Mouse (Mus musculus) heart, postnatal 14 days (tissue): ENCODE measurements around the gene Myh14. TPM values are rescaled to one million over a fixed set of nuclear protein-coding genes. Genes with fewer than 3 reads are reported as not detected.

Experiments
- DNase-seq, 2 experiments: peaks; one replicate each; pipeline ENCODE4 v3.0.0; 2021 to 2022
- intact Hi-C: fragments of 180-260 bp; cut with DNase I; formaldehyde crosslinking; loops from one replicate; pipeline ENCODE4 v1.15.1; 2025
- total RNA-seq, 2 experiments: library from RNA; stranded (reverse); gene quantifications; 2 replicates each; pipeline ENCODE4 v1.2.3; 2021

Myh14 gene
- total RNA-seq, 2 experiments from 2014 or later = 55.0 to 72.4 TPM

DNA sequence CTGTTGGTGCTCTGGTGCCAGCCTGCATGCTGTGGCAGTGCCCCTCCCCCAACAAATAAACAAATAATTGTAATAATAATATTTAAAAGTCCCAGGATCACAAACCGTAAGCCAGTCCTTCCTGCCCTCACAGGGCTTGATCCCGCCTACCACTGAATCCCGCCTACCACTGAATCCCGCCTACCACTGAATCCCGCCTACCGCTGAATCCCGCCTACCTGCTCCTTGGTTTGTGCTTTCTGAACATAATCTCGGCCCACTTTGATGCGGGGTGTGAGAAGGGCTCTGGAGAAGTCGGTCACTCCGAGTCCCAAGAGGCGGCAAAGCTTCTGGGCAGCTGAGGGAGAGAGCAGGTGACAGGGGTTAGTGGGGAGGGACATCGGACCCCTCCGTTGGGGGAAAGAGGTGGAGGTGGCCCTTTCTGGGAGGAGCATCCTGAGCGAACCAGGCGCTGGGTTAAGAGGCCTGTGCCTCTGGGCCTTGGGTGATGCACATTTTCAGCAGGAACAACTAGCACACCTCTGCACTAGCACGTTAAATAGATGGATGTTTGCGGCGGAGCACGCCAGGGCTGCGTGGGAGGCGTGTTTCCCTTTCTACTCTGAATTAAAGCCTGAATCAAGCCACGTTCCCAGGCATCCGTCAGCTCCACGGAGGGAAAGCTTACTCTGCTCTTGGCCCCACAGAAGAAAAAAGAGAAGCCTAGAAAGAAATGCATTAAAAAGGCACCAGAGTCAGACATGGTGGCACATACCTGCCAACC lies 29.6 kb downstream of the Myh14 start:
- no peak for DNase-seq
- intact Hi-C loops = no loop called here

DNA sequence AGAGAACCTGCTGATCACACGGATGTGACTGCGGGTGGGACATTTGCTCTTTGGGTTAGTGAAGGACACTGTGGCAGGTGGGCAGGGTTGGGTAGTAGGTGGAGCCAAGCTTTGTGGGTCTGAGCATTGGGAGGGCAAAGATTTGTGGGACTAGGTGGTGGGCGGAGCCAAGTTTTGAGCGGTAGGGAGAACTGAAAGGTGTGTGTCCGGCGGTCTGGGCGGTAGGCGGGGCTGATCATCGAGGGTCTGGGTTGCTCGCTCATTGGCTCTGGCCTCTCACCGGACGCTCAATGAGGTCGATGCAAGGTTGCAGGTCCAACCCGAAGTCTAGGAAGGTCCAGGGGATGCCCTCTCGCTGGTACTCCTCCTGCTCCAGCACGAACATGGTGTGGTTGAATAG lies 32.0 kb downstream of the Myh14 start:
- intact Hi-C loops = no loop called here

DNA sequence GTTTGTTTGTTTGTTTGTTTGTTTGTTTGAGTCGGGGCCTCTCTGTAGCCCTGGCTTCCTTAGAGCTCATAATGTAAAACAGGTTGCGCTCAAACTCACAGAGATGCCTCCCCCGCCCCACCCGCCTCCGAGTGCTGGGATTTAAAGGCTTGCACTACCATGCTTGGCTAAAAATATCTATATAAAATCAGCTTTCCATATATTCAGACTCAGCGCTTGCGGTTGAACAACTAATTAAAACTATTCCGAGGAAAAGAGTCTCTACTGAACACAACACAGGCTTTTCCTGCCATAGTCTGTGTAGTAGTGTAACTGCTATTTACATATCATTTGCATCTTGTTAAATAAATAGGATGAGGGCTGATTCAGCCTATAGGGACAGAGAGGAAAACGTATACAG lies 34.0 kb downstream of the Myh14 start:
- intact Hi-C loops = no loop called here
- DNase-seq = no peak

More for the DNA sequence above, 32.0 kb downstream of the Myh14 start:
- no peak for DNase-seq

DNA sequence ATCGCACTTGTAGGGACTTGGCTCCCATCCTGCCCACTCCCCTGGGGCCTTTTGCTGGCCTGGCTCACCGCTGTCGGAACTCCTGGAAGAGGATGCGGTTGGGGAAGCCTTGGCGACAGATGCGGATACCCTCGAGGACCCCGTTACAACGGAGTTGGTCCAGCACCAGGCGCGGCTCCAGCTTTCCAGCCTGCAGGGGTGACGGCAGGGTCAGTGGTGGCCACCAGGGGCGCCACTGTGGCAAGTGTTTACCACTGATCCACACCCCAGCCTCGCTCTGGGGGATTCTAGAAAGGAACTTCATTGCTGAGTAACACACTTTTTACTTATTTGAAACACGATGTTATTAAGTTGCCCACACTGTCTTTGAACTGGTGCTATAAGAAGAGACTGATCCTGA lies 37.2 kb downstream of the Myh14 start:
- peak; percentile 13 to 45 for DNase-seq

DNA sequence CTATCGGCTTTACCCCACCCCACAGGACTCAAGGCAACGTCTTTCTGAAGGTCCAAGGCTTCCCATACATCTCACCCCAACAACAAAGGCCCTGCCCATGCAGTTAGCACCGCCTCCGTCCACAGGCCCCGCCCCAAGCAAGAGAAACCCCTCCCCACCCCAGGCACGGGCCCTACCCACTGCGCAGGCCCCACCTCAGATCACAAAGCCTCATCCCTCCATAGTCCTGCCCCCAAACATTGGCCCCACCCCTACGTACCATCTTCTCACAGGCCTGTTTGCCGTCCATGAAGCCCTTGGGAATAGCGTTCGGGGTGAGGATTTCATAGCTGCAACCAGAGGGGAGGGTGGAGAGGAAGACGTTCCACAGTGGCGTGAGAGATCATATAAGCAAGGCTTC lies 38.0 kb downstream of the Myh14 start:
- DNase-seq = no peak
- intact Hi-C loops = no loop called here

More for the DNA sequence above, 37.2 kb downstream of the Myh14 start:
- intact Hi-C loops = no loop called here

DNA sequence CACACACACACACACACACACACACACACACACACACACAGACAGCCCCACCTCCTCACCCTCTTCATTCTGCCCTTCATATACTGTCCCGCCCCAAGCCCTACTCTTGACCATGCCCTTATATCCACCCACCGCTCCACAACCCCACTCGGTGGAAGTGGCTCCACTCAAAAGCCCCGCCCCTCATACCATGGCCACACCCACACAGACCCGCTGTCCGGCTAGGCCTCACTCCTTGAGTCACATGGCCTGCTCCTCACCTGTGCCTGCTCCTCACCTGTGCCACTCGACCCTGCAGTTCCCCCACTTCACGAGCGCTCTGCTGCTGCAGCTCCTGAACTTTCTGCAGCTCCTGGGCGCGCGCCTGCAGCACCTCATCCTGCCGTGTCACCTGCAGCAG lies 40.2 kb downstream of the Myh14 start:
- intact Hi-C loops = no loop called here
- DNase-seq = no peak

DNA sequence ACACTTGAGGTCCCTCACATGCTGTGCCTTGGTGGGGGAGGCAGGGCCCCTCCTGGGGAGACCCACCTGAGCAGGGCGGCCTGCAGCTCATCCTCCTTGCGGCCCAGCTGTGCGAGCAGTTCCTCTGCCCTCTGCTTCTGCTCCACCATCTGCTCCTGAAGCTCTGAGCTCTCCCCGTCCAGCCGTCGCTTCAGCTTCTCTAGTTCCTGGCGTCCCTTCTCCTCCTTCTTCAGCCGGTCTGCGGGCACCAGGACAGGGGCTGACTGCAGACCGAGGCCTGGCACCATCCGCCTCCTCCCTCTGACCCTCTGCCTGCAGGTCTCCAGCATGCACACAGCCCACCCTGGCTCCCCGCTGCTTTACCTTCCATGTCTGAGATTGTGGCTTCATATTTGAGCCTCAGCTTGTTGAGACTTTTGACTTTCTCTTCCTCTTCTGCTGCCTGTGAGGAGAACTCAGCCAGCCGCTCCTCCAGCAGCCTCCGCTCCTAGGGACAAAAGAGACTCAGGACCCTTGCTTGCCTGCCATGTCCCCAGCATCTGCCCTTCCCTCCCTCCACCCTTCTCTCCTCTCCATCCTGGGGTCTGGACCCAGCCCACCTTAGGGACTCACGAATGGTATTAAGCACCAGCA lies 42.1 kb downstream of the Myh14 start:
- intact Hi-C loops = no loop called here
- no peak for DNase-seq

DNA sequence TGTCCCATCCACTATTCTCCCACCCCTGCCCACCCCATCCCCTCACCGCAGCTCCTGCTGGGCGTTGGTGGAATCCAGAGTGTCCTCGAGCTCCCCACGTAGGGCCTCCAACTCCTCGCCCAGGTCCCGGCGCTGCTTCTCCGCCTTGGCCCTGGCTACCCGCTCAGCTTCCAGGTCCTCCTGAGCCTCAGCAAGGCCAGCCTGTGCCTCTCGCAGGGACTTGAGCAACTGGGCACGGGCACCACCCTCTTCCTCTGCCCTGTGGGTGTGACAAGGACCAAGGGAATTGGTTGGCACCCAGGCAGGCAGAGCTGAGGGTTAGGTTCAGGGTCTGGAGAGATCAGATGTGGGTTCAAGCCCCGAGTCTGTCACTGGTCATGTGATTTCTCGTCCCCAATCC lies 43.7 kb downstream of the Myh14 start:
- intact Hi-C loops = no loop called here
- DNase-seq = no peak

DNA sequence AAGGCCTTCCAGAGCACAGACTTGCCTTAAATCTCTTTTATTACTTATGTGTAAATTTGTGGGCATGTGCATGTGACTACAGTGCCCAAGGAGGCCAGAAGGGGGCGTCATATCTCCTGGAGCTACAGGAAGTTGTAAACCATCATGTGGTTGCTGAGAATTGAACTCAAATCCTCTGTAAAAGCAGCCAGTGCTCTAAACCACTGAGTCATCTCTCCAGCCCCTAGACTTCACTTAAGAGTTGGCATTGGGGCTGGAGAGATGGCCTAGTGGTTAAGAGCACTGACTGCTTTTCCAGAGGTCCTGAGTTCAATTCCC lies 44.6 kb downstream of the Myh14 start:
- intact Hi-C loops = no loop called here

DNA sequence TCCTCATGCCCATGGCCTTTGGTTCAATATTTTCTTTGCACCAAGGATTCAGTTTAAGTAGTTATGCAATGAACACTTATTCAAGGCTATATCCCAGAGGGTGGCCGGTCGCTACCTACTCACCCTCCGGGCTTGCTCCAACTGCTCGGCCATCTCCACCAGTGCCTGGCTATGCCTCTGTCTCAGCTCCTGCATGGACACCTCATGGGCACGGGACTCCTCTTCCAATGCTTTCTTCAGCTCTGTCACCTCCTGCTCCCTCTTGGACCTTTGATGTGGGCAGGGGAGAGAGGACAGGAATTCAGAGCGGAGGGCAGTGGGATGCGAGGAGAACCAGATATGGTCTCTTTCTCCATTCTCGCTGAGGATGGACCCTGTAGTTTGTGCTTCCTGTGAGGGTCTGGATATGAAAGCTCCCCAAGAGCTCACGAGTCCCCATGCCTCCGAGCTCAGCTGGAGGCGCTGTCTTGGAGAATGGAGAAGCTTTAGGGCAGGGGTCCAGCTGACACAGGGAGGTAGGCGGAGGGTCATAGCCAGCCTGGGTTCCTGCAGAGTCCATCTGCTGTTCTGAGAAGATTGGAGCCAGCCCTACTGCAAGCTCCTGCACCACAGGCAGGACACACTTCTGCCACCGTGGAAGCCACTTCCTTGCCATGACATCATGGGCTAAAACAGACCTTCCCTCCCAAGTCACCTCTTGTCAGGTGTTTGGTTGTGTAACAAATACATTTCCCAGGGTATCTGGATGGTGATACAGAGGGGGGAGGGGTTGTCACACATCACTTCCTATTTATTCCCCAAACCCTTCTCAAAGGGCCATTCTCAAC lies 45.2 kb downstream of the Myh14 start:
- DNase-seq = no peak
- intact Hi-C loops = no loop called here

More for the DNA sequence above, 44.6 kb downstream of the Myh14 start:
- DNase-seq = no peak

DNA sequence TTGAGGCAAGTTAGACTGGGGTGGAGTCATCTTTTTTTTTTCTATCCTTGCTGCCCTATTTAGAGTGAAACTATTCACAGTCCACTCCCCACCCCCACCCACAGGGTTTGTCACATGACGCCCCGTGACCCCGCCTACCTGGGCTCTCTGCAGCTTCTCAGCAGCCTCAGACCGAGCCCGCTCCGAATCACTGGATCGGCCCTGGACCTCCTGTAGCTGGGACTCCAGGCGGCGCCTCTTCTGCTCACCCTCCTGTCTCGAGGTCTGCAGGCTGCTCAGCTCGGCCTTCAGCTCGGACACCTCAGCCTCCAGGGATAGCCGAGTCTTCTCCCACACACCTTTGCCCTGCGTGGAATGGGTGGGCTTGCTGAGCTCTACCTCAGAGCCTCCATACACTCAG lies 45.8 kb downstream of the Myh14 start:
- intact Hi-C loops = no loop called here

DNA sequence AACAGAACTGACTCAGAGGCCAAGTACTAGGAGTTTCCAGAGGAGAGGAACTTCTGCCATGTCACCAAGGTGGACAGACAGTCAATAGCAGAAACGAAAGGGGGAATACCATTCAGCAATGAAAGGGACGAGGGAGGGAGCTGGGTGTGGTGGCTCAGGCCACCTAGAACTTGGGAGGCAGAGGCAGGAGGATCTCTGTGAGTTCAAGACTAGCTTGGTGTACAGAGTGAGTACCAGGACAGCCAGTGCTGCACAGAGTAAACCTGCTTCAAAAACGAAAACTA lies 46.2 kb downstream of the Myh14 start:
- no peak for DNase-seq
- intact Hi-C loops = no loop called here

More for the DNA sequence above, 45.8 kb downstream of the Myh14 start:
- no peak for DNase-seq

DNA sequence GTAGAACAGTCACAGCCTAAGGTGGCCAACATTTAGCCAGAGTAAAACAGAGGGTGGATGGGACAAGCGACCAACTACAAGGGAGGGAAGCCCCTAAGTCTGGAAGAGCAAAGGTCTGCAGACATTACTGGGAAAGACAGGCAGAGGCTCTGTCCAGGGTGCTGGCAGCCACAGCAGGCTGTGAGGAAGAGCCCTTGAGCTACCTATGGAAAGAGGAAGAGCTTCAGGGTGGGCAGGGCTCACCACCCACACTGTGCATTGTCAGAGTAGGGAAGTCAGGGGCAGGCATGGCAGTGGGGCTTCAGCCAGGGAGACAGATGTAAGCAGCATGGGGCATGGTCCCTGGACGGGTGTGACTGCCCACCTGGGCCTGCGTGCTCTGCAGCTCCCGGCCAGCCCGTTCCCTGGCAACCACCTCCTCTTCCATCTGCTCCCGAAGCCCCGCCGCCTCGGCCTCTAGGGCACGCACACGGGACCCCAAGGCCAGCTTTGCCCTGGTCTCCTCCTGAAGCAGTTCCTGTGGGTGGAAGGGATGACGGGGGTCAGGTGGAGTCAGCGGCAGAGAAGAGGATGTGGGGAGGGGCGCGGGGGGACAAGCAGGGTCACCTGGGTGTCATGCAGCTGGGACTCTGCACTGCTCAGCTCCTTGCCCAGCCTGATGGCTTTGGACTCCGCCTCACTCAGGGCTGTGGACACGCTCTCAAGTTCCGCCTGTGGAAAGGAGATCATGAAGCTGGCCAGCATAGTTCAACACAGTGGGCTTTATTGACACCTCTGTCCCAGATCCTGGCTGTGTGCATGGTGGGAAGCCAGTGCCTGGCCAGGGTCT lies 46.7 kb downstream of the Myh14 start:
- DNase-seq = no peak
- intact Hi-C loops = no loop called here

DNA sequence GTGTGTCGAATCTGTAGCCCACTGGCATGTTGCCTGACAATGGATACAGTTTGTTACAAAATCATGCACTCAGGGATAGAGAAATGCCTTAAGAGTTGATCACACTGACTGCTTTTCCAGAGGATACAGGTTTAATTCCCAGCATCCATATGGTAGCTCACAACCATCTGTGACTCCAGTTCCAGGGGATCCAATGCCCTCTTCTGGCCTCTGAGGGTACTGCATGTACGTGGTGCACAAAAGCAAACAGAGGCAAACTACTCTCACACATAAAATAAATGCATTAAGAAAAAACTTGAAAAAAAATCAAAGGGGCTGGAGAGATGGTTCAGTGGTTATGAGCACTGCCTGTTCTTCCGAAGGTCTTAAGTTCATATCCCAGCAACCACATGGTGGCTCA lies 53.6 kb downstream of the Myh14 start:
- intact Hi-C loops = no loop called here
- DNase-seq = no peak

DNA sequence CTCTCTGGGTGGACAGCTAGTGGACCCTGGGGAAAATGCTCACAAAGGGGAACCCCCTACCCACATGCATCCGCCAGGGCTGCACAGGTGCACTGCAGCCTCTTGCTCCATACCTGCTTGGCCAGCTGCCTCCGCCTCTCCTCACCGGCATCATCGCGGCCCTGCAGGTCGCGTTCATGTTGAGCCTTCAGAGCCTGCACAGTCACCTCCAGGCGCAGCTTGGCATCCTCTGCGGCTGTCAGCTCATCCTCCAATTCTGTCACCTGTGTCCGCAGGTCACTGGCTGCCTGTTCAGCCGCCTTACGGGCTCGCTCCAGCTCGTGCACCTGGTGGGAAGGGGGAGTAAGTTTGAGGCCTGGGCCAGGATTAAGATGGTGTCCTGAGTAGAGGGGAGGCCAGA lies 54.7 kb downstream of the Myh14 start:
- DNase-seq = no peak
- intact Hi-C loops = no loop called here

DNA sequence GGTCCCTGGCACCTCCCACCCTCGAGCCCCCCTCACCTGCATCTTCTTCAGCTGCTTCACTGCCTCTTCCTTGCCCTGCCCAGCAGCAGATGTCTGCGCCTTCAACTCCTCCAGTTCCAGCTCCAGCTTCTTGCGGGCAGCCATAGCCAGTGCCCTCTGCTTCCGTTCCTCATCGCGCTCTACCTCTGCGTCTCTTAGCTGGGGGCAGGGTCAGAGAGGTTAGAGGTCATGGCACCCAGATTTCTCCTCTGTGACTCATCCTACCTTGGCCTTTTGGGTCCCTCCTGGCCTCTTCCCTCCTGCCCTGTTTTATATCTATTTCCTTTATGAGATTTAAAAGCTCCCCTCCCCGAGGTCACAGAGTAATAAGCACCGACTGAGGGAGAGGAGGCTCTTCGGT lies 55.3 kb downstream of the Myh14 start:
- intact Hi-C loops = no loop called here
- no peak for DNase-seq

DNA sequence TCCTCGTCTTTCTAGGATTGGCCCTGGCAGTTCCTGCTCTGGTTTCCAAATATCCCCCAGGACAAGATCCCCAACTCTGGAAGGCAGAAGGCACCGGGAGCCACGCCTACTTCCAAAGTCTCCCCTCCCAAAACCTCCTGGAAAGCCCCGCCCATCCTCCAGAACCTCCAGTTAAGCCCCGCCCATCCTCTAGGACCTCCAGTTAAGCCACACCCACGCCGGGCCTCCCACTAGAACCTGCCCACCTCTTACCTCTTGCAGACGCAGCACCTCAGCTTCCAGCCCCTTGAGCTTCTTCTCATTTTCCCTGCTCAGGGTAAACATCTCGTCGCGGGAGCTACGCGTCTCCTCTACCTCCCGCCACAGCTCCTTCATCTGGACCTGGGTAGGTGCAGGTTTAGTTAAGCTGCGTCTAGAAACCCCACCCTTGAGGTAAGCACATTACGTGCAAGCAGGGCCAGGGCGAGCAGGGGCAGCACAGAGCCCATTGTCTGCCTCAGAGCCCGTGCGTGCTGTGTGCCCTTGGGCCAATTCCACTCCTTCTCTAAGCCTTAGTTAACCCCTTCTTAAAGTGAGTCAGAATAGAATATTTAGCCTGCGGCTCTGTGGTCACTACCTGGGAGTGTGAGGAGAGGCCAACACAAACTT lies 56.5 kb downstream of the Myh14 start:
- no peak for DNase-seq
- intact Hi-C loops = no loop called here

DNA sequence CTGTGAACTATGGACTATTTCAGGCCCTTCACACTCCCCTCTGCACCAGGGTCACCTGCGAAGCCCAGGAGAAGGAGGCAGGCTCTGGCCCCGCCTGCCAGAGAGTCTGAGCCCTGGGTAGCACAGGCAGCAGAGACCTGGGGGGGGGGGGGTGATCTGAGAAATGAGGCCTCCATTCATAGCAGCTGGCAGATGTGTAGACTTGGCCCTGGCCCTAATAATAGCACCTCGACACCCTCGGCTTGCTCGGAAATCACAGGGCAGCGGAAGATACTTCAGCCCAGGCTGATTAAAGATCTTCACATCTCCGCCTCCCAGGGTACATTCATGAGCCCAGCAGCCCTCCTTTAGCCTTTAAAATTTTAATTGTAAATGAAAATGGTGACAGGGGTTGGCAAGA lies 58.5 kb downstream of the Myh14 start:
- no peak for DNase-seq
- intact Hi-C loops = no loop called here

DNA sequence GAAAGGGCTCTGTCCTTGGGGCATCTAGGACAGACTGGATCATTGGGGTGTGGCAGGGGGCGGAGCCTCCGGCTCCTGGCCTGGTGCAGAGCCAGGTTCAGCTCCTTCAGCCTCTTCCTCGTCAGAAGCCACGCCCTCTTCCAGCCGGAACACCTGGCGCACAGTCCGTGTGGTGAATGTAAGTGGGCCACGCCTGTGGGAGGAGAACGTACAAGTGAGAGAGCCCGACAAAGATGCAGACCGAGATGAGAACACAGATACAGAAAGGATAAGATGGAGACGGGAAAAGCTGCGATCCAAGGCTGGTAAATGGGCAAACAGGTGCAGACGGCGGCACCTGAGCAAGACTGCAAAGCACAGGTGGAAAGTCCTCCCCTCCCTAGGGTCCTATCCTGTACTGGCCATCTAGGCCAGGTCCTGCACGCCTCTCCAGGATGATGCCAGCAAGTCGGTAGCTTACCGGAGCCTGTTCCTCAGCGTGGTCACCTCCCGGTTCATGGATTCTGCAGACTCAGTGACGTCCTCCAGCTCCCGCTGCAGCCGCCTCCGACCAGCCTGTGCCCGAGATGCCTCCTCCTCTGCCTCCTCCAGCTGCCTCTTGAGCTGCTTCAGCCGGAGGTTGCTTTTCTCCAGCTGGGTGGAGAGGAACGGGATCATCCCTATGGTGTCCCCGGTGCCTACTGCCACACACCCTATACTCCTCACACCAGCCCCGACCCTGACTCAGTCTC lies 64.3 kb downstream of the Myh14 start:
- intact Hi-C loops = no loop called here
- no peak for DNase-seq

DNA sequence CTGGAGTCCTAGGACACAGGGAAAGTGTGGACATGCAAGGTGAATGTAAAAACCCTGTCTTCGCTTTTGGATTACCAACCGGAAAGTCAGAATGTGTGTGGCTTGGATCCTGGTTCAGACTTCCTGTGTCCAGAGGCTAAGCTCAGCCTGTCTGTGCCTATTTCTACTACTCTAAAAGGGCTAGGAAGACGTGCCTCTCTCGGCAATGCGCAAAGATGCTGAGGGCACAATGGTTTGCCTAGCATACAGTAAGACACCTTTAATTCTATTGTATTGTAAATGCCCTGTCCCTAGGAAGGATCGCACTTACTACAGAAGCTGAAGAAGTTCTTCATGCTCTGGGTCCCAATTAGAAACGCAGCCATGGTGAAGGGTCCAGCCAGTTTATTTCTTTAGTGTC lies 65.2 kb downstream of the Myh14 start:
- intact Hi-C loops = no loop called here

More for the DNA sequence above, 65.2 kb downstream of the Myh14 start:
- DNase-seq = no peak
